ENCODE assay signal across 24 mouse cellular contexts in genomic region chr8:113640357-113640756, GRCm38 (mm10). TPM values are rescaled to one million over a fixed set of nuclear protein-coding genes. Genes with fewer than 3 reads are reported as not detected.
"Had no signal": no experiment of that assay in that cellular context is flagged by ENCODE, and none has a peak within 500 bp of the region (broad histone marks: within the 10 kb centered on the region; RNA-seq: fewer than 3 reads in every experiment).

No protein-coding gene starts in this region.

- H3K27me3 ChIP-seq: limb, embryonic 13.5 days; liver, embryonic 13.5 days; midbrain, embryonic 12.5 days; midbrain, embryonic 15.5 days; neural tube, embryonic 12.5 days; neural tube, embryonic 15.5 days had no signal

- ATAC-seq: inflammation-experienced regulatory T-cells, adult 6 months; intestine, embryonic 16.5 days; midbrain, embryonic 15.5 days had no signal

- DNase-seq: kidney, adult 18-20 months; kidney, adult 9 months; kidney, postnatal 14 days; kidney, postnatal 4 days; layer of hippocampus, adult 9-11 months; liver; liver, embryonic 13.5 days; retina, postnatal 1 day; right cerebral cortex, postnatal 25 days; spleen, adult 18-20 months; thymus, adult 18-20 months; thymus, postnatal 14 days had no signal

- H3K4me3 ChIP-seq: limb, embryonic 10.5 days; limb, embryonic 13.5 days; liver, embryonic 13.5 days; midbrain, embryonic 12.5 days; midbrain, embryonic 15.5 days; neural tube, embryonic 12.5 days; neural tube, embryonic 15.5 days had no signal

- H3K9me3 ChIP-seq: limb, embryonic 10.5 days; limb, embryonic 13.5 days; liver, embryonic 13.5 days; midbrain, embryonic 12.5 days; midbrain, embryonic 15.5 days; neural tube, embryonic 12.5 days; neural tube, embryonic 15.5 days had no signal

- H3K4me2 ChIP-seq: limb, embryonic 13.5 days; liver, embryonic 13.5 days; midbrain, embryonic 12.5 days; midbrain, embryonic 15.5 days; neural tube, embryonic 12.5 days; neural tube, embryonic 15.5 days had no signal

- H3K27ac ChIP-seq: limb, embryonic 10.5 days; limb, embryonic 13.5 days; liver, embryonic 13.5 days; macrophage; midbrain, embryonic 12.5 days; midbrain, embryonic 15.5 days; neural tube, embryonic 12.5 days; neural tube, embryonic 15.5 days had no signal

- H3K9ac ChIP-seq: limb, embryonic 13.5 days; liver, embryonic 13.5 days; midbrain, embryonic 12.5 days; midbrain, embryonic 15.5 days; neural tube, embryonic 12.5 days; neural tube, embryonic 15.5 days had no signal

RNA-seq across cellular contexts. Expression of gene Syce1l, which starts 2.7 kb away (rescaled TPM):
- polyA plus RNA-seq: inflammation-experienced regulatory T-cells, adult 6 months; intestine, embryonic 16.5 days; kidney, embryonic 16.5 days; limb, embryonic 10.5 days; limb, embryonic 13.5 days; liver, embryonic 13.5 days; liver, embryonic 16.5 days; macrophage; midbrain, embryonic 12.5 days; midbrain, embryonic 15.5 days; neural tube, embryonic 12.5 days; stomach, embryonic 16.5 days had no signal
